In the genomic region with DNA sequence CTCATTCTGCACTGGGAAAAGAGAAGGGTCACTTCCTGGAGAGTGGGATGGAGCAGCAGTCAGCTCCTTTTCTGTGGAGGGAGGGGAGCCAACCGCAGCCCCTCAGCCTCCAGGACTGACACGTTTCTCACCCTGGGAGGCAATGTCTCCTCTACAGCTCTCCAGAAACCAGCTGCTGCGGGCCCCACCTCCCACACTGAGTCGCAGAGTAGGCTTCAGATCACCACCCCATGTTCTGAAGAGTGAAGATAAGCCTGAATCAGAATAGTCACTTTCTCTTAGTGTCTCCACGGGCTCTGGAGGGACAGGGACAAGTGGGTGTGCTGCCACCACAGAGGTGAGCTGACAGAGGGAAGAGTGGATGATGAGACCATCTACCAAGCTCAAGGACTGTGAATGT, we compare ENCODE assay signal across 14 mouse cellular contexts.
"Had no signal": no experiment of that assay in that cellular context is flagged by ENCODE, and none has a peak within 500 bp of the region (broad histone marks: within the 10 kb centered on the region; RNA-seq: fewer than 3 reads in every experiment).

No protein-coding gene starts in this region.

- H3K4me3 ChIP-seq: limb, embryonic 13.5 days; liver, embryonic 15.5 days; megakaryocyte, embryonic 14.5 days; midbrain, embryonic 12.5 days; neural tube, embryonic 13.5 days had no signal

- ATAC-seq: midbrain, embryonic 16.5 days had no signal

- DNase-seq: kidney, adult 9 months; kidney, postnatal 36 days; lung, embryonic 14.5 days; lung, postnatal 10 days; lung, postnatal 4 days; right cerebral cortex, postnatal 14 days; thymus, postnatal 36 days had no signal

- H3K27ac ChIP-seq: kidney, postnatal 0 days; limb, embryonic 13.5 days; liver, embryonic 15.5 days; midbrain, embryonic 12.5 days; neural tube, embryonic 13.5 days had no signal

- H3K4me1 ChIP-seq: limb, embryonic 13.5 days; midbrain, embryonic 12.5 days; neural tube, embryonic 13.5 days had no signal

- H3K27me3 ChIP-seq: limb, embryonic 13.5 days; midbrain, embryonic 12.5 days; neural tube, embryonic 13.5 days had no signal

- H3K4me2 ChIP-seq: limb, embryonic 13.5 days; liver, embryonic 15.5 days; lung, embryonic 14.5 days; midbrain, embryonic 12.5 days; neural tube, embryonic 13.5 days had no signal

- H3K9me3 ChIP-seq: limb, embryonic 13.5 days; liver, embryonic 15.5 days; megakaryocyte, embryonic 14.5 days; midbrain, embryonic 12.5 days; neural tube, embryonic 13.5 days had no signal

- H3K9ac ChIP-seq: limb, embryonic 13.5 days; liver, embryonic 15.5 days; lung, embryonic 14.5 days; midbrain, embryonic 12.5 days; neural tube, embryonic 13.5 days had no signal

- H3K36me3 ChIP-seq: liver, embryonic 15.5 days had no signal
